Mouse (Mus musculus): ENCODE measurements around the gene Rad1.

GRCm38 (mm10) chr15:10460986-10461385, 24.8 kb upstream of the Rad1 start:
- TF ChIP-seq CTCF (conservative IDR thresholded peaks at IDR 0.05; ENCODE audit: low read length), result no peak
- TF ChIP-seq POU5F1 (IDR thresholded peaks at IDR 0.05; ENCODE audit: borderline replicate concordance, low read length), result no peak
- no peak for TF ChIP-seq NANOG (IDR thresholded peaks at IDR 0.05; ENCODE audit: borderline replicate concordance, low read length)
